22 mouse cellular contexts compared by ENCODE assay signal in genomic region chr3:80874690-80875353, GRCm38 (mm10). TPM values are rescaled to one million over a fixed set of nuclear protein-coding genes. Genes with fewer than 3 reads are reported as not detected.
A peak's percentile ranks its signal among the peaks of the same experiment; 100 is the strongest.
DNase-seq lines count a peak whose midpoint lies in the region; ATAC-seq lines count a peak whose summit lies in the region.
"Had no signal": no experiment of that assay in that cellular context is flagged by ENCODE, and none has a peak within 500 bp of the region (broad histone marks: within the 10 kb centered on the region; RNA-seq: fewer than 3 reads in every experiment).

No protein-coding gene starts in this region.

- H3K9ac ChIP-seq in midbrain, embryonic 12.5 days (replicated peaks) = no peak overlapping the region
- H3K9ac ChIP-seq in midbrain, embryonic 15.5 days = no peak overlapping the region
- H3K9ac ChIP-seq in neural tube, embryonic 14.5 days (replicated peaks; ENCODE audit: low read depth, low read length) = no peak overlapping the region
- H3K9ac ChIP-seq in liver, embryonic 11.5 days (ENCODE audit: low read depth, low read length) = no peak overlapping the region
- H3K9ac ChIP-seq: embryonic facial prominence, embryonic 13.5 days; forebrain, embryonic 13.5 days; hindbrain, embryonic 12.5 days; hindbrain, embryonic 15.5 days had no signal

- H3K27me3 ChIP-seq in midbrain, embryonic 12.5 days = no peaks in the 10 kb centered on the region
- no peaks in the 10 kb centered on the region for H3K27me3 ChIP-seq in midbrain, embryonic 15.5 days (replicated peaks)
- H3K27me3 ChIP-seq in neural tube, embryonic 14.5 days (ENCODE audit: control insufficient read depth, insufficient read depth, low read length) = no peaks in the 10 kb centered on the region
- H3K27me3 ChIP-seq in liver, embryonic 11.5 days (replicated peaks; ENCODE audit: control insufficient read depth, insufficient read depth, low read length) = no peaks in the 10 kb centered on the region
- H3K27me3 ChIP-seq: embryonic facial prominence, embryonic 13.5 days; forebrain, embryonic 13.5 days; hindbrain, embryonic 12.5 days; hindbrain, embryonic 15.5 days had no signal

- DNase-seq in mesoderm, embryonic 11.5 days (ENCODE audit: low read depth, low spot score) = peak; percentile 29
- DNase-seq in thymus, postnatal 14 days = no peak
- no peak for DNase-seq in liver, embryonic 11.5 days (ENCODE audit: low spot score)
- DNase-seq: adrenal gland, adult 2 months; adrenal gland, postnatal 14 days; cerebellum, adult 11 months; cerebellum, adult 2 months; cerebellum, adult 9-11 months; cerebellum, postnatal 25 days; gastrocnemius, adult 2 months; gastrocnemius, postnatal 14 days; heart, adult 11 months had no signal

- H3K4me2 ChIP-seq in midbrain, embryonic 12.5 days (replicated peaks) = no peak overlapping the region
- no peak overlapping the region for H3K4me2 ChIP-seq in midbrain, embryonic 15.5 days
- H3K4me2 ChIP-seq in neural tube, embryonic 14.5 days (ENCODE audit: low read depth, low read length) = no peak overlapping the region
- H3K4me2 ChIP-seq in liver, embryonic 11.5 days = no peak overlapping the region
- H3K4me2 ChIP-seq: embryonic facial prominence, embryonic 13.5 days; forebrain, embryonic 13.5 days; heart, embryonic 11.5 days; hindbrain, embryonic 12.5 days; hindbrain, embryonic 15.5 days had no signal

- H3K9me3 ChIP-seq in midbrain, embryonic 12.5 days = no peaks in the 10 kb centered on the region
- no peaks in the 10 kb centered on the region for H3K9me3 ChIP-seq in midbrain, embryonic 15.5 days
- no peaks in the 10 kb centered on the region for H3K9me3 ChIP-seq in neural tube, embryonic 14.5 days (ENCODE audit: control insufficient read depth, low read length)
- H3K9me3 ChIP-seq in liver, embryonic 11.5 days (ENCODE audit: control insufficient read depth, low read length) = no peaks in the 10 kb centered on the region
- H3K9me3 ChIP-seq: embryonic facial prominence, embryonic 13.5 days; forebrain, embryonic 10.5 days; forebrain, embryonic 13.5 days; hindbrain, embryonic 12.5 days; hindbrain, embryonic 15.5 days had no signal

- H3K4me3 ChIP-seq in midbrain, embryonic 12.5 days = no peak overlapping the region
- no peak overlapping the region for H3K4me3 ChIP-seq in midbrain, embryonic 15.5 days
- H3K4me3 ChIP-seq in neural tube, embryonic 14.5 days (ENCODE audit: low read depth, low read length) = no peak overlapping the region
- no peak overlapping the region for H3K4me3 ChIP-seq in liver, embryonic 11.5 days (ENCODE audit: low read depth, low read length)
- H3K4me3 ChIP-seq: embryonic facial prominence, embryonic 13.5 days; forebrain, embryonic 10.5 days; forebrain, embryonic 13.5 days; gastrocnemius, adult 2 months; hindbrain, embryonic 12.5 days; hindbrain, embryonic 15.5 days had no signal

- H3K36me3 ChIP-seq in midbrain, embryonic 12.5 days = no peaks in the 10 kb centered on the region
- no peaks in the 10 kb centered on the region for H3K36me3 ChIP-seq in midbrain, embryonic 15.5 days (replicated peaks)
- no peaks in the 10 kb centered on the region for H3K36me3 ChIP-seq in neural tube, embryonic 14.5 days (ENCODE audit: control insufficient read depth, insufficient read depth, low read length)
- H3K36me3 ChIP-seq in liver, embryonic 11.5 days (ENCODE audit: control insufficient read depth, insufficient read depth, low read length) = no peaks in the 10 kb centered on the region
- H3K36me3 ChIP-seq: embryonic facial prominence, embryonic 13.5 days; forebrain, embryonic 10.5 days; hindbrain, embryonic 12.5 days had no signal

- peak; percentile 74 for ATAC-seq in midbrain, embryonic 12.5 days (ENCODE audit: low FRiP score, low read depth)
- ATAC-seq in midbrain, embryonic 15.5 days (replicated peaks) = no peak
- ATAC-seq in neural tube, embryonic 14.5 days (ENCODE audit: low read depth) = peak; percentile 73; the same call in 1 of the 2 replicates
- ATAC-seq in liver, embryonic 11.5 days (replicated peaks; ENCODE audit: low FRiP score) = no peak
- ATAC-seq: CD4-positive, CD25-positive, alpha-beta regulatory T cell, adult 4 months; forebrain, embryonic 13.5 days had no signal

- no peak overlapping the region for H3K27ac ChIP-seq in midbrain, embryonic 12.5 days (replicated peaks)
- H3K27ac ChIP-seq in midbrain, embryonic 15.5 days = no peak overlapping the region
- no peak overlapping the region for H3K27ac ChIP-seq in neural tube, embryonic 14.5 days (ENCODE audit: low read depth, low read length)
- H3K27ac ChIP-seq in liver, embryonic 11.5 days (ENCODE audit: low read depth, low read length) = no peak overlapping the region
- H3K27ac ChIP-seq: embryonic facial prominence, embryonic 13.5 days; forebrain, embryonic 10.5 days; forebrain, embryonic 13.5 days; gastrocnemius, adult 2 months; hindbrain, embryonic 12.5 days; hindbrain, embryonic 15.5 days had no signal

- peaks cover 5% of the 10 kb centered on the region; the same call in 1 of the 2 replicates for H3K4me1 ChIP-seq in midbrain, embryonic 12.5 days
- H3K4me1 ChIP-seq in midbrain, embryonic 15.5 days = no peaks in the 10 kb centered on the region
- H3K4me1 ChIP-seq in neural tube, embryonic 14.5 days (ENCODE audit: control insufficient read depth, insufficient read depth, low read length) = no peaks in the 10 kb centered on the region
- H3K4me1 ChIP-seq in liver, embryonic 11.5 days (replicated peaks; ENCODE audit: control insufficient read depth, insufficient read depth, low read length) = no peaks in the 10 kb centered on the region
- H3K4me1 ChIP-seq: hindbrain, embryonic 12.5 days; hindbrain, embryonic 15.5 days had no signal

- WGBS in midbrain, embryonic 12.5 days = 73% methylated on average over 7 of the region's 7 CpGs
- 57% methylated on average over 7 of the region's 7 CpGs for WGBS in midbrain, embryonic 15.5 days
- WGBS in neural tube, embryonic 14.5 days = 69% methylated on average over 7 of the region's 7 CpGs
- 88% methylated on average over 7 of the region's 7 CpGs for WGBS in liver, embryonic 11.5 days

RNA-seq across cellular contexts. Expression of gene Glrb, which starts 38.6 kb away (rescaled TPM):
- 10.6 and 12.9 TPM in 2 replicates for polyA plus RNA-seq in midbrain, embryonic 12.5 days (2016; fragmentation: Nextera tagmentation; extraction: Ambion mirVana)
- 29.6 and 30.1 TPM in 2 replicates for polyA plus RNA-seq in midbrain, embryonic 15.5 days (2015; fragmentation: Nextera tagmentation; extraction: Ambion mirVana)
- 45.5 and 59.8 TPM in 2 replicates for polyA plus RNA-seq in neural tube, embryonic 14.5 days (2014; fragmentation: Nextera tagmentation; extraction: Ambion mirVana)
- polyA plus RNA-seq in liver, embryonic 11.5 days (2014; fragmentation: Nextera tagmentation; extraction: Ambion mirVana) = 2.4 and 3.8 TPM in 2 replicates
- polyA plus RNA-seq: CD4-positive, CD25-positive, alpha-beta regulatory T cell, adult 4 months had no signal

Comparison
In these comparisons a context has a peak if more than half of its experiments do, and no peak if none do; other contexts are left out.
1. ATAC-seq: peak in midbrain, embryonic 12.5 days (single experiment) and neural tube, embryonic 14.5 days (single experiment); none in midbrain, embryonic 15.5 days (single experiment) and liver, embryonic 11.5 days (single experiment).